Mouse (Mus musculus) thymus, postnatal 25 days (tissue): ENCODE data around the gene Ndufc2.

Experiments
- DNase-seq: peaks from one replicate; pipeline ENCODE4 v3.0.0; 2022

The Ndufc2 gene

GRCm38 (mm10) chr7:97388541-97388940, 11.3 kb upstream of the Ndufc2 start:
- no peak for DNase-seq

- DNase-seq = no peak
These were observed 8.3 kb upstream of the Ndufc2 start for GRCm38 (mm10) chr7:97391293-97392078.

DNA sequence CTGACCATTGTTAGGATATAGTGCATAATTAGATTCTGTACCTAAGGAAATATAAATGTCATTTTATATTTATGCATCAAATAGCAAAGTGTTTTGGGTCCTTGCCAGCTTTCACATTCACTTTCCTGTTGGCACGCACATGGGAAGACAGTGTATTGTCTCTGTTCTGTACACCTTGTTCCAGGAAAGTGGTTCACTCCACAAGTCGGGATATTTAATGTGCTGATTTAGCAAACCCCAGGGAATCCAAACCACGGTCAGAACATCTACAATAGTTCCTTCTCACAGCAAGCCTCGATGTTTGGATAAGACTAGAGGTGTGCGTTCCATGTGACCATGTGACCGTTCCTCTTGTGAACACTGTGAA, 7.7 kb upstream of the Ndufc2 start:
- DNase-seq = no peak

DNA sequence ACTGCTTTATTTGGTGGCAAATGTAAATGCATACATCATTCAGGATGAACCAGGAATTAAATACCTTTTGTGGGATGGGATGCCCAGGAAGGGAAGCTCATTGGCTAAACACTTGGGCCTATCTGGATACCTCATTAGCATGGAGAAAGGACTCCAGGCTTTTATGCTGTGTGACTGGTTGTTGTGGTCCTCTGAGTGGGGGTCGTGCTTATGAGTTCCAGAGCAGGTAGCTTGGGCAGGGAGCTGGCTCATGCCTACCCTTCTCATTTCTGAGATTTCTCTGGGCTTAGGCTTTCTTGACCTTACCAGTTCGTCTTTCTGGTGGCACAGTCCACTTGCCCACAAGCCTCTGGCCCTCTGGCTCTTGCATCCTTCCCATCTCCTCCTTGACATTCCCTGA, 5.4 kb upstream of the Ndufc2 start:
- DNase-seq = no peak

- no peak for DNase-seq
These were observed 860 bp upstream of the Ndufc2 start for GRCm38 (mm10) chr7:97398943-97399342.

DNA sequence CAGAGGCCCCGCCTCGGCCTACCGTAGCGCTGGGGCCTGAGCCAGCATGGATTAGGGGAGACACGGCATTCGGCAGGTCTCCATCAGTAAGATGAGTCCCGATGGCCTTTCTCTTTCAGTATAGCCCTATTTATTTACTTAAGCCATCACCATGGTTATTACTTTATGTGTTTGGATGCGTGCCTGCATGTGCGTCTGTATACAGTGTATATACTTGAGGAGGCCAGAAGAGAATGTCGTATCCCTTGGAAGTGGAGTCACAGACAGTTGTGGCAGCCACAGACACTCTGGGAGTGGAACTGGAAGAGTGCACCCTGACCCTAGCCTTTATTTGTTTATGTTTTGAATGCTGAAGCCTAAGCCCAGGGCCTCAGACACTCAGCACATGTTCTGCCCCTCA, 7.3 kb downstream of the Ndufc2 start:
- no peak for DNase-seq

DNA sequence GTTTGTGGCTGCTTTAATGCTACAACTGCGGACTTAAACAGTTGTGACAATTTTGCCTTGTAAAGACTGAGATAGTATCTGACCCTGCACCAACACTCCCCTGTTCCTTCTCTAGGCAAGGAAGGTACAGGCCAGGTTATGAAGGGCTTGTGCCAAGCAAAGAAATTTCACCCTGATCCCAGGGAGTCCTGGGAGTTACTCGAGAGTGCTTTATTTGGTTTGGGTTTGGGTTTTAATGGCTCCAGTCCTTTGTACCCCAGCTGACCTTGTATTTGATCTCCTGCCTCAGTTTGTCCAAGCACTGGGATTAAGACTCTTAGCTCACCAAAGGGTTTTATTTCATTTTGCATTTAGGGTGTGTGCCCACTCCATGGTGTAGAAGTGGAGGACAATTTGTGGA, 11.3 kb downstream of the Ndufc2 start:
- DNase-seq = no peak

DNA sequence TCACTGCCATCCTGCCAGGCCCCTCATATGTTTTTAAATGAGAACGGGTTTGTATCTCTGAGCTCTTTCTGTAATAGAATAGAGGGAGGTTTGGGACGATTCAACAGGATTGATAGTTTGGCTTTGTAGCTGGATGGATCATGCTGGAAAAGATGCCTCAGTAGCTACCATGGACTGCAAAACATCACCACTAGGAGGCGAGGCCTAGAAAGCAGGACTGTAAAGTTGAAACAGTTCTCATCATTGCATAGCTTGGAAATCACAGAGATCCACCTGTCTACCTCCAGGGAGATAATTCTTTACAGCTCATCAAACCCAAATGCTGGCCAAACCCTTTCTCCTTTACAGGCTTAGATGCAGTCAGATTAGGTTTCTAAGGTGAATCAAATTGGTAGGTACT, 11.8 kb downstream of the Ndufc2 start:
- no peak for DNase-seq

DNA sequence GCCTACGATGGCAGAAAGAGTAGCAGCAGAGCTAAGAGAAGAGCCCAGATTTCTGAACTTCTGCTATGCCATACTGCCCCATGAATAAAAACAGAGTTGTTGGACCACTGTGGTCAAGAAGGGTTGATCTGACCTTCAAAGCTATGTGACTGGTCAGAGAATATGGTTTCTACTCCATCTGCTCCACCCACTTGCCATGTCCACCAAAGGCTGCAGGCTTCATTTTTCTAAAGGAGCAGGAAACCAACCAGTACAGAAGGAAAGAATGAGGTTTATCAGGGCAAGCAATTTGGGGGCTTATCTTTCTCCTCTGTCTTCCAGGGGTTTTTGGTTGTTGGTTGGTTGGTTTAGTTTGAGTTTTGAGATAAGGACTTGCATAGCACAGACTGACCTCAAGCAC, 14.2 kb downstream of the Ndufc2 start:
- no peak for DNase-seq

GRCm38 (mm10) chr7:97414426-97414825, 14.6 kb downstream of the Ndufc2 start:
- no peak for DNase-seq

GRCm38 (mm10) chr7:97414915-97415687, 15.3 kb downstream of the Ndufc2 start:
- DNase-seq = no peak

- DNase-seq = no peak
These were observed 16.7 kb downstream of the Ndufc2 start for GRCm38 (mm10) chr7:97416473-97416872.

DNA sequence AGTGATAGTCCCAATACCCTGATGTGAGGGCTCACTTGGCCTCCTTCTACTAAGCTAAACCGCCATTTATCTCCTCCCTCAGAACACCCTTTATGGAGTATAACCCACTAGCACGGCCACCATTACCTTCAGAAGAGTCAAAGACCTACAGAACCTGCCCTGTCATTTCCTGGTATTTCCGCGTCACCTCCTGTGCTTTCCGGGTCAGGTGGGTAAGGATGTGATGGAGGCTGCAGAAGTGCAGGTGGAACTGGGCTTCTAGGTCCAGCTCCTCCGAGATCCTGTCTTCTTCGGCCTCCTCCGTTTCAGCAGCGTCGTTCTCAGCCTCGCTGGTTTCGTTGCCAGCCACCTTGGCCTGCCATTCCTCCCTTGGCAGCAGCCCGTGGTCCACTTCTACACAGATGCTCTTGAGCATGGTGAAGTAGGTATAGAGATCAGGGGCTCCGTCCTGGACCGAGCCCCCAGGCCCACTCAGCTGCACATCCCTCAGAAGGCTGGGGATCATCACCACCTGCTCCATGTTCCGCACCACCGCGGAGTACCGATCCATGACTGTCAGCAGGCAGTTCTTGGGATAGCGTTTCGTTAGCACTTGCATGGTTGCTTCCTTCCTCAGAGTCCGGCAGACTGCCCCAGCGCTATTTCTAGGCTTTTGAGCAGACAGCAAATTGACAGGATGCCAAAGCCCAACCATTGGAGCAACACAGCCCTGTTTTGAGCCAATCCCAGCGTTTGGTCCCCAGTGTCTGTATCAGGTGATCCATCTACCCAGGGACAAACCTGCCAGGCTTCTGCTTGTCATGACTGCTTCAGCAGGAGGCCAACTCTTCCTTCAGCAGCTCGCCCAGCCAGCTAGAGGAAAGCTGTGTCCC, 17.3 kb downstream of the Ndufc2 start, which contains the start of gene Thrsp:
Gene Thrsp, minus strand, starts transcription at position 825 of the 872 bp plus-strand sequence.
- DNase-seq = no peak

GRCm38 (mm10) chr7:97418717-97419116, 18.9 kb downstream of the Ndufc2 start:
- no peak for DNase-seq

DNA sequence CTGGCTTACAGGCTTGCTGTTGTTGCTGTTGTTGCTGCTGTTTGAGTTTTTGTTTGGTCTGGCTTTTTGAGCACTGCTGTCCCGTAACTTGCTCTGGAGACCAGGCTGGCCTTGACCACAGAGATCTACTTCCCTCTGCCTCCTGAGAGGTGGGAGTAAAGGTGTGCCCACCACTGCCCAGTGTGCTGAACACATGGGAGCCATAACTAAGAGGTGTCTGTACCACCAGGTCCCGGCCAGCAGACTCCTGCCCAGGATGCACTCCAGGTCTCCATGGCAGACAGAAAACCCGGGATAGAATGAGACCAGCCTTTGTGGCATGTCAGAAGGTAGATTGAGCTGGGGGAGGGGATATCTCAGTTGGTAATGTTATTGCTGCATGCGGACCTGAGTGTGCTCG, 19.4 kb downstream of the Ndufc2 start:
- no peak for DNase-seq

- no peak for DNase-seq
These were observed 20.6 kb downstream of the Ndufc2 start for GRCm38 (mm10) chr7:97420406-97420805.

DNA sequence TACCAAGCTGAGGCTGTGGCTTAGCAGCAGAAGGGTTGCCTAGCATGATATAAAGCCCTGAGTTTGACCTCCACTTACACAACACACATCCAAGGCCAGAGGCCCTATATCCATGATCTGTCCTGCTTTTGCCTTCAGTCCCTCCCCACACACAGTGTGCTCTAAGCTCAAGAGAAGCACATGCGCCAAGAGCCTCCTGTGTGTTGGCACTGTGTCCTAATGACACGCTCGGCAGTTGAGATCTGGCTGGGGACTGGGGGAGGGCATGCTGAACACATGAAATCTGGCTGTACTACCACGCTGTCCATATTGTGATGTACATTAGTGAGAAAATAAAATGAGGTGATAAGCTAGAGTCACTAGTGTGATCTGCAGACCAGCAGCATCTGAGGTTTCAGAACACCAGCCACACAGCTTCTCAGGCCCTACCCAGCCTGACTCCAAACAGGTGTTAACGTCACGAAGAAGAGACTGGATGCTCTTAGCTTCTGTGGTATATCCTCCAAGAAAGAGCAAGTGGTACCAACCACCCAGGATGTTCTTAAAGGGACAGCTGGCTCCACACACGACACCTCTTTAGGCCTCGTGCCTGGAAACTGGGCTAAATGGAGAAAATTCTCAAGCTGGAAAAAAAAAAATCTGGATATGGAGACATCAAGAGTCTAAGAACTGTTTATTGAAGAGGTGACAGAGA, 21.3 kb downstream of the Ndufc2 start:
- DNase-seq = no peak

- no peak for DNase-seq
These were observed 24.0 kb downstream of the Ndufc2 start for GRCm38 (mm10) chr7:97423754-97424153.

DNA sequence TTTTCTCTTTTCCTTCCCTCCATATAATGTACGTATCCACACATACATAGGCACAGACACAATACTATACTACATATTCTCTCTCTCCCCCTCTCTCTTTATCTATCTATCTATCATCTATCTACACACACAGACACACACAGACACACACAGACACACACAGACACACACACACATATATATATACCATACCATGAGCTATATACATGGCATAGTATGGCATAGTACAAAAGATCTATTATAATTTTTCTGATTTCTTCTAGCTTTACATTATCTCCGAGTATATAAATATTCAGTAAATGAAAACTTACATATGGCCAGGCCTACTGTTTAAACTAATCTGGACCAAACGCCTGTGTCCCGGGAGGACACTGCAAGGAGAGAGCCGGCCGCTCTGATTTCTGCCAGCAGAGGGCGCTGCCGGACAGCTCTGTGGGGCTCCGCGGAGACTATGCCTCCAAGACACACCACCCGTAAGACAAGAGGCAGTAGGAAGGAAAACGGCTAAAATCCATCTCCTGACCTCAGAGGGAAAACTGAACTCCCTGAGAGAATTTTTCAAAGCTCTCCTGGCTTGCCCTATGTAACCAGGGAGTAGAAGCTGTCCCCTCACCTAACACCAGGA, 24.9 kb downstream of the Ndufc2 start:
- DNase-seq = peak; percentile 79

- no peak for DNase-seq
These were observed 26.8 kb downstream of the Ndufc2 start for GRCm38 (mm10) chr7:97426566-97426965.

DNA sequence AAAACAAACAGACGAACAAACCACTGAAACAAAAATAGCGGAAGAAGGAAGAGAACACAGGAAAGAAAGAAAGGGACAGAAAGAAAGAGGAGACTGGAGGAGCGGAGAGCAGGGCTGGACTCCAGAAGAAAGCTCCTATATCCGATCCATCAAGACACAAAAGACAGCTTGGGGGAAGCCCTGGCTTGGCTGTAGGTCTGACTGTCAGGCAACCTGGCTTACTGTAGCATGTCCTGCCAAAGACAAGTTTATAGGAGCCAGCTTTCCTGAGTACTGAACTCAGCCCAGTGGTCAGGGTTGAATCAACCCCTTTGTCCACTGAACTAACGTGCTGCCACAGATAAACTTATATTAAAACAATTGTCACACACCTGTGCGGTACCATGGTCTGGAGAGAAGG, 27.5 kb downstream of the Ndufc2 start:
- no peak for DNase-seq

DNA sequence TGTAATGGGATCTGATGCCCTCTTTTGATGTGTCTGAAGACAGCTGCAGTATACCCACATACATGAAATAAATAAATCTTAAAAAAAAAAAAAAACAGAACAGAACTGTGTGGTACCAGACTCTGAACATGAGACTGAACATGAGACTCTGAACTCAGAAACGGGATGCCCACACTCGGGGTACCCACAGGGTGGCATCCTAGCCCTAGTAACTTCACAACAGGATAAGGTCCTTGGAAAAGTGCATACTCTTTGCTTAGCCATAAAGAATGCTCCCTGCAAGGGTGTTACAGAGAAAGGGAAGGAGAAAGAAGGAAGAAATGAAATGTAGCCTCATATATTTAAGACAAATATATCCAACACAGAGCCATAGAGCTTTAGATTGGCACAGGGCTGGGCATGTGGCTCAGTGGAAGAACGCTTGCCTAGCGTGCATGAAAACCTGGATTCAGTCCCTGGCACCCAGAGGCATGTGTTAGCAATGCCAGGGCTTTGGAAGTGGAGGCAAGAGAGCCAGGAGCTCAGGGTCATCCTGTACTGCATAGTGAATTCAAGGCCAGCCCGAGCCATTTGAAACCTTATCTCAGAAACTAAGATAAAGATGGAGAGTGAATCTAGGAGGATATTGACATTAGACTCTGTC, 28.1 kb downstream of the Ndufc2 start:
- DNase-seq = no peak
